ENCODE assay signal across 16 mouse cellular contexts in the genomic region with DNA sequence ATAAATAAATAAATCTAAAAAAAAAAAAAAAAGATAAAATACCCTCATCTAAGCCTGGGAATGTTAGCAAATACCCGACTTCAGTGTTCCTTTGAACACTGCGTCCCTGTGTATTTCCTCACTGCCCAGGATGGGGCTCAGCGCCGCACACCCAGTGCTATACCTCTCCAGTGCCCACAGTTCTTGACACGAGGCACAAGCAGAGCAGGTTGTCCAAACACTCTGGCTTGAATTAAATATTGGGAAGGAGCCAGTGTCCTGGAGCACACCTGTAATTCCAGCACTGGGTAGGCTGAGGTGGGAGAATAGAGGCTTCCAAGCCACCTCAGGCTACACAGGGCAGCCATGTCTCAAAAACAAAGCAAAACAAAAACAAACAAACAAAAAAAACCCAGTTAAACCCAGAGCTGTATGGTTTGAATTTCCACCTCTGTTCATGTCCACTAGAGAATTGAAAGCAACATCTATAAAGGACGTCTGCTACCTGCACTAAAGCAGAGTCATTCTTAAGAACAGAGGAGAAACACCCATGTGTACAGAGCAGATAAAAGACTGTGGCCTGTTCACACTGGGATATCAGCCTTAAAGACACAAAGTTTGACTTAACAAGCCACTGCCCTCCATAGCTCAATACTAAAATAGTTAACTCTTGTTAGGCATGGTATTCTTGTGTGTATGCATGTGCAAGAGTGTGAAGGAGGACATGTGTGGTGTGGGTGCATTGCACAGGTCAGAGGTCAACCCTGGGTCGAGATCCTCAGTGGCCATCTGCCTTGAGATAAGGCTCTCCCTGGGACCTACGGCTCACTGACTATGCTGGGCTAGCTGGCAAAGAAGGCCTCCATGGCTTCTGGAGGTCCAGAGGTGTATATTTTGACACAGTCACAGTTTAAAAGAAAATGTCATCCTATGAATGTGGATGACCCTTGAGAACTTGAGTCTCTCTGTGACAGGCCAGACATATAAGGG. TPM values are rescaled to one million over a fixed set of nuclear protein-coding genes. Genes with fewer than 3 reads are reported as not detected.
DNase-seq lines count a peak whose midpoint lies in the region; ATAC-seq and TF ChIP-seq lines count a peak whose summit lies in the region.
"Had no signal": no experiment of that assay in that cellular context is flagged by ENCODE, and none has a peak within 500 bp of the region (broad histone marks: within the 10 kb centered on the region; RNA-seq: fewer than 3 reads in every experiment).

No protein-coding gene starts in this region.

- no peak for TF ChIP-seq EP300 in heart, adult 2 months (IDR thresholded peaks at IDR 0.05; ENCODE audit: insufficient read depth, low read depth, low read length)

- H3K27ac ChIP-seq in heart, embryonic 11.5 days (ENCODE audit: low read depth, low read length) = peak overlapping the region; percentile 91
- no peak overlapping the region for H3K27ac ChIP-seq in heart, adult 2 months
- peak overlapping the region; percentile 94 for H3K27ac ChIP-seq in liver, embryonic 12.5 days
- H3K27ac ChIP-seq: limb, embryonic 13.5 days had no signal

- peak; percentile 83 for ATAC-seq in heart, embryonic 11.5 days (replicated peaks; ENCODE audit: insufficient number of reproducible peaks, low FRiP score, low TSS enrichment)
- ATAC-seq in liver, embryonic 12.5 days = peak; percentile 91
- ATAC-seq: forebrain, postnatal 0 days had no signal

- no peak for TF ChIP-seq POLR2A in heart, adult 2 months (IDR thresholded peaks at IDR 0.05; ENCODE audit: insufficient read depth, low read depth, low read length)

- WGBS in heart, embryonic 11.5 days (ENCODE audit: insufficient replicate concordance) = 70% methylated on average over 8 of the region's 8 CpGs
- 85% methylated on average over 8 of the region's 8 CpGs for WGBS in heart, adult 2 months
- WGBS in liver, embryonic 12.5 days (ENCODE audit: insufficient replicate concordance) = 58% methylated on average over 8 of the region's 8 CpGs

- no peak overlapping the region for H3K4me3 ChIP-seq in heart, embryonic 11.5 days (ENCODE audit: low read depth, low read length)
- no peak overlapping the region for H3K4me3 ChIP-seq in heart, adult 2 months
- H3K4me3 ChIP-seq in liver, embryonic 12.5 days = peak overlapping the region; percentile 18; the same call in 1 of the 2 replicates
- H3K4me3 ChIP-seq: limb, embryonic 13.5 days had no signal

- H3K9ac ChIP-seq in heart, embryonic 11.5 days (ENCODE audit: low read depth, low read length) = peak overlapping the region; percentile 46; the same call in 1 of the 2 replicates
- no peak overlapping the region for H3K9ac ChIP-seq in heart, adult 2 months (ENCODE audit: low read depth, low read length)
- H3K9ac ChIP-seq in liver, embryonic 12.5 days = peak overlapping the region; percentile 57
- H3K9ac ChIP-seq: forebrain, postnatal 0 days; limb, embryonic 13.5 days had no signal

- DNase-seq in heart, adult 2 months = no peak
- DNase-seq in MEL-GATA-1-ER (ENCODE audit: extremely low read depth, low read depth) = peak; percentile 72
- DNase-seq in lung, postnatal 36 days = peak; percentile 67
- DNase-seq in embryo, embryonic 10 days (ENCODE audit: low spot score) = no peak
- no peak for DNase-seq in adrenal gland, adult 18-20 months (ENCODE audit: low spot score in 2 of 2)
- no peak for DNase-seq in kidney, postnatal 36 days
- DNase-seq: cerebellum, postnatal 14 days; forebrain, postnatal 0 days; gastrocnemius, postnatal 36 days; heart, postnatal 14 days; kidney, postnatal 10 days; thymus, adult 2 months had no signal

- H3K36me3 ChIP-seq in heart, embryonic 11.5 days (ENCODE audit: control insufficient read depth, insufficient read depth, low read length) = no peaks in the 10 kb centered on the region
- no peaks in the 10 kb centered on the region for H3K36me3 ChIP-seq in heart, adult 2 months (ENCODE audit: control insufficient read depth, insufficient read depth, low read length)
- peaks cover 12% of the 10 kb centered on the region for H3K36me3 ChIP-seq in liver, embryonic 12.5 days

- 0 out of 2 replicates have a peak, but pooled peaks cover 3% of the 10 kb centered on the region for H3K4me1 ChIP-seq in heart, embryonic 11.5 days (ENCODE audit: control insufficient read depth, insufficient read depth, low read length)
- H3K4me1 ChIP-seq in heart, adult 2 months (ENCODE audit: control insufficient read depth, insufficient read depth, low read length) = peaks cover 2% of the 10 kb centered on the region; the same call in 1 of the 2 replicates
- peaks cover 84% of the 10 kb centered on the region for H3K4me1 ChIP-seq in liver, embryonic 12.5 days
- H3K4me1 ChIP-seq: limb, embryonic 13.5 days had no signal

- intact Hi-C loops in heart, adult 2 months (cut with DNase I) = no loop called here

- no peaks in the 10 kb centered on the region for H3K9me3 ChIP-seq in heart, embryonic 11.5 days (replicated peaks; ENCODE audit: control insufficient read depth, low read length)
- H3K9me3 ChIP-seq in liver, embryonic 12.5 days (replicated peaks) = no peaks in the 10 kb centered on the region
- H3K9me3 ChIP-seq: limb, embryonic 13.5 days had no signal

- H3K79me2 ChIP-seq in heart, adult 2 months (replicated peaks; ENCODE audit: control insufficient read depth, insufficient read depth, low read length) = no peaks in the 10 kb centered on the region

- peak overlapping the region; percentile 24; the same call in 1 of the 2 replicates for H3K4me2 ChIP-seq in heart, embryonic 11.5 days
- peak overlapping the region; percentile 65 for H3K4me2 ChIP-seq in liver, embryonic 12.5 days
- H3K4me2 ChIP-seq: limb, embryonic 13.5 days; midbrain, embryonic 11.5 days had no signal

- no peak for TF ChIP-seq CTCF in heart, adult 2 months (IDR thresholded peaks at IDR 0.05)

- no peaks in the 10 kb centered on the region for H3K27me3 ChIP-seq in heart, embryonic 11.5 days (ENCODE audit: control insufficient read depth, insufficient read depth, low read length)
- H3K27me3 ChIP-seq in heart, adult 2 months (ENCODE audit: control insufficient read depth, insufficient read depth, low read length) = no peaks in the 10 kb centered on the region
- H3K27me3 ChIP-seq in liver, embryonic 12.5 days (replicated peaks) = no peaks in the 10 kb centered on the region
- H3K27me3 ChIP-seq: limb, embryonic 13.5 days had no signal

RNA-seq across cellular contexts. Expression of a gene that starts 32.1 kb away (rescaled TPM):
- 3.3 and 3.9 TPM in 2 replicates for polyA plus RNA-seq in heart, embryonic 11.5 days (2014; fragmentation: Nextera tagmentation; extraction: Ambion mirVana)
- total RNA-seq in heart, adult 2 months (2021) = 1 to 10 TPM in 1 of 2 experiments, under 1 TPM in 1; 0.86 to 1.1 TPM
- polyA plus RNA-seq in heart, adult 2 months (2012; rRNA removed) = 0.61 and 1.3 TPM in 2 replicates
- polyA plus RNA-seq in liver, embryonic 12.5 days (2016; fragmentation: Nextera tagmentation; extraction: Ambion mirVana) = 2.9 and 3.2 TPM in 2 replicates
- total RNA-seq in adrenal gland, adult 18-20 months (2021) = 10 to 100 TPM; 12.8 to 21.3 TPM

RNA-seq across cellular contexts. Expression of a gene that starts 47.7 kb away (rescaled TPM):
- polyA plus RNA-seq in heart, embryonic 11.5 days (2014; fragmentation: Nextera tagmentation; extraction: Ambion mirVana) = 176 and 189 TPM in 2 replicates
- 1 to 10 TPM; 1.2 to 1.3 TPM for total RNA-seq in heart, adult 2 months (2021)
- polyA plus RNA-seq in heart, adult 2 months (2012; rRNA removed) = 4.0 and 4.2 TPM in 2 replicates
- 166 and 170 TPM in 2 replicates for polyA plus RNA-seq in liver, embryonic 12.5 days (2016; fragmentation: Nextera tagmentation; extraction: Ambion mirVana)
- total RNA-seq in adrenal gland, adult 18-20 months (2021) = 1 to 10 TPM; 1.3 to 4.4 TPM

Comparison
In these comparisons a context has a peak if more than half of its experiments do, and no peak if none do; other contexts are left out.
1. RNA of a gene that starts 47.7 kb away (polyA plus RNA-seq): 176 to 189 TPM in heart, embryonic 11.5 days and 166 to 170 TPM in liver, embryonic 12.5 days; 4.0 to 4.2 TPM in heart, adult 2 months; every median in the first group is over 10 times any median in the second.
2. DNase-seq: peak in MEL-GATA-1-ER (single experiment) and lung, postnatal 36 days (single experiment); none in heart, adult 2 months (0 of 2), embryo, embryonic 10 days (single experiment), adrenal gland, adult 18-20 months (0 of 2) and kidney, postnatal 36 days (0 of 2).